9 mouse cellular contexts compared by ENCODE assay signal in the genomic region with DNA sequence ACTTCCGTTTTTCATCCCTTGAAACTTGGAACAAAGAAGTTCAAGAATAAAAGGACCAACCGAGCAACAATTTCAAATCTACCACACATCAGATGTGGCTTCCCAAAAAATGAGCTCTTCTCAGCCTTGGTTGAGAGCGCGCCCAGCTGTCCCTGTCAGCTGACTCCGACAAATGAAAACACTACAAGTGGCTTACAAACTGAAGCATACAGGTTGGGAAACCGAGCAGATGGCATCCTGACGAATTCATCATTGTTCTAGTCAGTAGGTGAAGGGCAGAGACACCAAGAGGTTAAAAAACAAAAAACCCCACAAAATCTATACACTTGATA. TPM values are rescaled to one million over a fixed set of nuclear protein-coding genes. Genes with fewer than 3 reads are reported as not detected.
A peak's percentile ranks its signal among the peaks of the same experiment; 100 is the strongest.
DNase-seq lines count a peak whose midpoint lies in the region; ATAC-seq and TF ChIP-seq lines count a peak whose summit lies in the region.
"Had no signal": no experiment of that assay in that cellular context is flagged by ENCODE, and none has a peak within 500 bp of the region (broad histone marks: within the 10 kb centered on the region; RNA-seq: fewer than 3 reads in every experiment).

No protein-coding gene starts in this region.

- H3K27me3 ChIP-seq in G1E (ENCODE audit: insufficient read depth, low read length), result peaks cover 12% of the 10 kb centered on the region
- H3K27me3 ChIP-seq in hindbrain, embryonic 10.5 days (ENCODE audit: insufficient read depth, poor library complexity, severe bottlenecking), result peaks cover 10% of the 10 kb centered on the region

- H3K36me3 ChIP-seq in G1E (replicated peaks), result peaks cover 16% of the 10 kb centered on the region
- peaks cover 31% of the 10 kb centered on the region for H3K36me3 ChIP-seq in hindbrain, embryonic 10.5 days
- peaks cover 24% of the 10 kb centered on the region; the same call in 1 of the 2 replicates for H3K36me3 ChIP-seq in macrophage (ENCODE audit: inconsistent target)

- no peak for ATAC-seq in CD4-positive, CD25-positive, alpha-beta regulatory T cell, adult 4 months
- ATAC-seq in G1E (ENCODE audit: extremely low read depth, insufficient number of reproducible peaks, low FRiP score, poor library complexity, severe bottlenecking), result no peak
- 0 out of 2 replicates have a peak, but pooled peaks have one; percentile 30 for ATAC-seq in erythroid progenitor cell, adult 5-6 weeks (replicated peaks; ENCODE audit: low FRiP score, poor library complexity, severe bottlenecking)
- ATAC-seq in inflammation-experienced regulatory T-cells, adult 6 months, result no peak

- WGBS in hindbrain, embryonic 10.5 days, result 10% methylated on average over 7 of the region's 7 CpGs
- WGBS in macrophage (ENCODE audit: missing documents), result 11% methylated on average over 7 of the region's 7 CpGs

- peak overlapping the region; percentile 89 for H3K4me3 ChIP-seq in G1E (ENCODE audit: low read depth, low read length)
- peak overlapping the region; percentile 87 for H3K4me3 ChIP-seq in hindbrain, embryonic 10.5 days
- H3K4me3 ChIP-seq in macrophage (ENCODE audit: inconsistent target), result peak overlapping the region; percentile 67

- peak overlapping the region; percentile 93 for H3K27ac ChIP-seq in hindbrain, embryonic 10.5 days
- peak overlapping the region; percentile 15; the same call in 1 of the 2 replicates for H3K27ac ChIP-seq in macrophage

- H3K4me1 ChIP-seq in G1E (ENCODE audit: insufficient read depth, low read depth, low read length), result peaks cover 44% of the 10 kb centered on the region
- peaks cover 14% of the 10 kb centered on the region for H3K4me1 ChIP-seq in hindbrain, embryonic 10.5 days (replicated peaks)

- TF ChIP-seq CTCF in G1E (IDR thresholded peaks at IDR 0.05; ENCODE audit: low read depth, low read length), result no peak

- H3K9me3 ChIP-seq in G1E (replicated peaks), result no peaks in the 10 kb centered on the region
- no peaks in the 10 kb centered on the region for H3K9me3 ChIP-seq in hindbrain, embryonic 10.5 days

- no peaks in the 10 kb centered on the region for H3K79me2 ChIP-seq in macrophage (ENCODE audit: inconsistent target)

- peak; percentile 23 for DNase-seq in CD4-positive, CD25-positive, alpha-beta regulatory T cell, adult 2 months (ENCODE audit: low read depth, low spot score)
- no peak for DNase-seq in G1E (ENCODE audit: low spot score)
- peak; percentile 38 for DNase-seq in hindbrain, embryonic 10.5 days (ENCODE audit: low spot score)
- peak; percentile 50 to 51 for DNase-seq in layer of hippocampus, postnatal 36 days

RNA-seq across cellular contexts. Expression of a gene that starts 0.8 kb away (rescaled TPM):
- polyA plus RNA-seq in CD4-positive, CD25-positive, alpha-beta regulatory T cell, adult 4 months (2017; shearing (Covaris generic)), result 10 to 100 TPM; 12.0 TPM
- total RNA-seq in G1E (2014; fragmentation: Nextera tagmentation) (25.6 and 28.8 TPM in 2 replicates), G1E (2017) (25.8 and 29.4 TPM in 2 replicates)
- polyA plus RNA-seq in G1E (2012) (0.22 and 0.38 TPM in 2 replicates), macrophage (2018) (10.1 to 17.8 TPM (median 13.6 TPM) in 3 replicates)
- 13.0 and 17.6 TPM in 2 replicates for total RNA-seq in erythroid progenitor cell, adult 5-6 weeks (2015; ENCODE audit: low replicate concordance)
- 17.3 and 22.1 TPM in 2 replicates for total RNA-seq in erythroid progenitor cell, adult 5-6 weeks (2017; ENCODE audit: low replicate concordance)
- polyA plus RNA-seq in hindbrain, embryonic 10.5 days (2016; fragmentation: Nextera tagmentation; extraction: Ambion mirVana), result 15.6 and 21.0 TPM in 2 replicates
- total RNA-seq in layer of hippocampus, postnatal 36 days (2021), result 10 to 100 TPM; 14.6 to 15.6 TPM
- total RNA-seq in macrophage (2018; cell fraction: chromatin; rRNA removed), result 10 to 100 TPM in 25 of 26 experiments, 1 to 10 TPM in 1; 9.2 to 84.4 (median 29.3) TPM
- 10 to 100 TPM; 12.7 to 24.0 (median 18.6) TPM for total RNA-seq in macrophage (2018; cell fraction: cytosol; rRNA removed)
- total RNA-seq in macrophage (2018; cell fraction: nucleus; rRNA removed), result 10 to 100 TPM; 20.3 to 64.8 (median 28.6) TPM
- polyA plus RNA-seq in inflammation-experienced regulatory T-cells, adult 6 months (2017; shearing (Covaris generic)), result 10 to 100 TPM in 2 of 3 experiments, 1 to 10 TPM in 1; 9.0 to 10.7 (median 10.4) TPM

RNA-seq across cellular contexts. Expression of a gene that starts 16.7 kb away (rescaled TPM):
- polyA plus RNA-seq in CD4-positive, CD25-positive, alpha-beta regulatory T cell, adult 4 months (2017; shearing (Covaris generic)), result not detected
- not detected in 2 replicates for total RNA-seq in G1E (2014; fragmentation: Nextera tagmentation)
- total RNA-seq in G1E (2017), result not detected in 2 replicates
- polyA plus RNA-seq in G1E (2012), result not detected in 2 replicates
- total RNA-seq in erythroid progenitor cell, adult 5-6 weeks (2015; ENCODE audit: low replicate concordance), result not detected in 2 replicates
- total RNA-seq in erythroid progenitor cell, adult 5-6 weeks (2017; ENCODE audit: low replicate concordance), result not detected in 2 replicates
- polyA plus RNA-seq in hindbrain, embryonic 10.5 days (2016; fragmentation: Nextera tagmentation; extraction: Ambion mirVana), result not detected in 2 replicates
- not detected for total RNA-seq in layer of hippocampus, postnatal 36 days (2021)
- not detected for total RNA-seq in macrophage (2018; cell fraction: chromatin; rRNA removed)
- total RNA-seq in macrophage (2018; cell fraction: cytosol; rRNA removed), result not detected
- total RNA-seq in macrophage (2018; cell fraction: nucleus; rRNA removed), result not detected
- not detected in 3 replicates for polyA plus RNA-seq in macrophage (2018)
- not detected for polyA plus RNA-seq in inflammation-experienced regulatory T-cells, adult 6 months (2017; shearing (Covaris generic))
- polyA plus RNA-seq: large intestine, adult 2 months had no signal

RNA-seq across cellular contexts. Expression of a gene that starts 41.4 kb away (rescaled TPM):
- polyA plus RNA-seq in CD4-positive, CD25-positive, alpha-beta regulatory T cell, adult 4 months (2017; shearing (Covaris generic)), result not detected
- total RNA-seq in G1E (2014; fragmentation: Nextera tagmentation), result not detected in 2 replicates
- not detected in 2 replicates for total RNA-seq in G1E (2017)
- not detected in 2 replicates for polyA plus RNA-seq in G1E (2012)
- total RNA-seq in erythroid progenitor cell, adult 5-6 weeks (2015; ENCODE audit: low replicate concordance), result not detected in 2 replicates
- total RNA-seq in erythroid progenitor cell, adult 5-6 weeks (2017; ENCODE audit: low replicate concordance), result not detected in 2 replicates
- polyA plus RNA-seq in hindbrain, embryonic 10.5 days (2016; fragmentation: Nextera tagmentation; extraction: Ambion mirVana), result 0.10 TPM in 1 of 2 replicates, not detected in the other
- not detected for total RNA-seq in layer of hippocampus, postnatal 36 days (2021)
- under 1 TPM in 5 of 26 experiments, not detected in 21; 0.29 to 0.99 (median 0.49) TPM for total RNA-seq in macrophage (2018; cell fraction: chromatin; rRNA removed)
- total RNA-seq in macrophage (2018; cell fraction: cytosol; rRNA removed), result not detected
- total RNA-seq in macrophage (2018; cell fraction: nucleus; rRNA removed), result 1 to 10 TPM in 1 of 26 experiments, under 1 TPM in 6, not detected in 19; 0.35 to 1.1 (median 0.48) TPM
- not detected in 3 replicates for polyA plus RNA-seq in macrophage (2018)
- polyA plus RNA-seq in inflammation-experienced regulatory T-cells, adult 6 months (2017; shearing (Covaris generic)), result not detected

RNA-seq across cellular contexts. Expression of a gene that starts 58.1 kb away (rescaled TPM):
- not detected for polyA plus RNA-seq in CD4-positive, CD25-positive, alpha-beta regulatory T cell, adult 4 months (2017; shearing (Covaris generic))
- total RNA-seq in G1E (2014; fragmentation: Nextera tagmentation), result not detected in 2 replicates
- total RNA-seq in G1E (2017), result under 0.01 TPM in 2 replicates
- not detected in 2 replicates for polyA plus RNA-seq in G1E (2012)
- 5.8 and 8.0 TPM in 2 replicates for total RNA-seq in erythroid progenitor cell, adult 5-6 weeks (2015; ENCODE audit: low replicate concordance)
- 4.9 and 10.9 TPM in 2 replicates for total RNA-seq in erythroid progenitor cell, adult 5-6 weeks (2017; ENCODE audit: low replicate concordance)
- 2.9 and 3.5 TPM in 2 replicates for polyA plus RNA-seq in hindbrain, embryonic 10.5 days (2016; fragmentation: Nextera tagmentation; extraction: Ambion mirVana)
- 1 to 10 TPM; 8.3 to 9.2 TPM for total RNA-seq in layer of hippocampus, postnatal 36 days (2021)
- not detected for total RNA-seq in macrophage (2018; cell fraction: chromatin; rRNA removed)
- not detected for total RNA-seq in macrophage (2018; cell fraction: cytosol; rRNA removed)
- total RNA-seq in macrophage (2018; cell fraction: nucleus; rRNA removed), result not detected
- polyA plus RNA-seq in macrophage (2018), result not detected in 3 replicates
- 1 to 10 TPM in 1 of 3 experiments, under 1 TPM in 1, not detected in 1; 0.71 to 7.2 TPM for polyA plus RNA-seq in inflammation-experienced regulatory T-cells, adult 6 months (2017; shearing (Covaris generic))
